Mouse (Mus musculus) left cerebral cortex, postnatal 36 days (tissue): ENCODE results near the gene Hivep3. TPM values are rescaled to one million over a fixed set of nuclear protein-coding genes. Genes with fewer than 3 reads are reported as not detected.

Source experiments
- DNase-seq, 2 experiments: peaks; one replicate each; pipeline ENCODE4 v3.0.0; 2021 to 2022; ENCODE audit warnings: low spot score in 2 of 2, mixed read lengths in 1 of 2
- intact Hi-C: fragments of 180-260 bp; cut with DNase I; formaldehyde crosslinking; loops from one replicate; pipeline ENCODE4 v1.15.1; 2025
- total RNA-seq, 2 experiments: library from RNA; stranded (reverse); gene quantifications; 2 replicates each; pipeline ENCODE4 v1.2.3; 2021

Gene Hivep3
- total RNA-seq, 2 experiments from 2014 or later, result 50.5 to 64.8 TPM

GRCm38 (mm10) chr4:120083700-120084099, 350.1 kb downstream of the Hivep3 start:
- DNase-seq, result no peak
- intact Hi-C loops, result no loop called here

- intact Hi-C loops, result no loop called here
- DNase-seq, result no peak
Observed at GRCm38 (mm10) chr4:120089536-120089935, 356.0 kb downstream of the Hivep3 start.

GRCm38 (mm10) chr4:120091997-120092783, 358.6 kb downstream of the Hivep3 start:
- no peak for DNase-seq
- intact Hi-C loops, result no loop called here

GRCm38 (mm10) chr4:120096935-120097334, 363.4 kb downstream of the Hivep3 start:
- no peak for DNase-seq
- intact Hi-C loops, result no loop called here

- intact Hi-C loops, result loop anchor here (10.0 kb wide), 2 partner anchors 136 to 286 kb away; no protein-coding TSS in a partner anchor
- no peak for DNase-seq
Observed at GRCm38 (mm10) chr4:120101186-120101585, 367.6 kb downstream of the Hivep3 start.

GRCm38 (mm10) chr4:120104599-120104998, 371.0 kb downstream of the Hivep3 start:
- intact Hi-C loops, result loop anchor here (1.0 to 10.0 kb wide), 3 partner anchors 140 to 290 kb away; no protein-coding TSS in a partner anchor
- DNase-seq, result peak; percentile 53 to 67

- intact Hi-C loops, result loop anchor here (10.0 kb wide), 2 partner anchors 142 to 292 kb away; no protein-coding TSS in a partner anchor
- no peak for DNase-seq
Observed at GRCm38 (mm10) chr4:120106362-120106761, 372.8 kb downstream of the Hivep3 start.

- intact Hi-C loops, result loop anchor here (10.0 kb wide), 2 partner anchors 143 to 293 kb away; no protein-coding TSS in a partner anchor
- no peak for DNase-seq
Observed at GRCm38 (mm10) chr4:120107787-120108186, 374.2 kb downstream of the Hivep3 start.

- intact Hi-C loops, result no loop called here
- no peak for DNase-seq
Observed at GRCm38 (mm10) chr4:120115516-120115915, 381.9 kb downstream of the Hivep3 start.

- intact Hi-C loops, result no loop called here
- no peak for DNase-seq
Observed at GRCm38 (mm10) chr4:120116312-120116711, 382.7 kb downstream of the Hivep3 start.

GRCm38 (mm10) chr4:120120276-120120675, 386.7 kb downstream of the Hivep3 start:
- intact Hi-C loops, result loop anchor here (10.0 kb wide), 1 partner anchor 485 kb away; the partner anchor contains the start of gene Guca2a
- peak in 1 of 2 experiments; percentile 68 for DNase-seq

GRCm38 (mm10) chr4:120124656-120125055, 391.1 kb downstream of the Hivep3 start:
- no peak for DNase-seq
- intact Hi-C loops, result loop anchor here (10.0 kb wide), 1 partner anchor 490 kb away; the partner anchor contains the start of gene Guca2a

- peak; percentile 63 to 68 for DNase-seq
- intact Hi-C loops, result loop anchor here (10.0 kb wide), 1 partner anchor 491 kb away; the partner anchor contains the start of gene Guca2a
Observed at GRCm38 (mm10) chr4:120126047-120126446, 392.5 kb downstream of the Hivep3 start.

- intact Hi-C loops, result loop anchor here (10.0 kb wide), 1 partner anchor 493 kb away; the partner anchor contains the start of gene Guca2a
- DNase-seq, result no peak
Observed at GRCm38 (mm10) chr4:120127333-120127732, 393.7 kb downstream of the Hivep3 start.

- intact Hi-C loops, result loop anchor here (10.0 kb wide), 1 partner anchor 493 kb away; the partner anchor contains the start of gene Guca2a
- peak in 1 of 2 experiments; percentile 50 for DNase-seq
Observed at GRCm38 (mm10) chr4:120128033-120128432, 394.4 kb downstream of the Hivep3 start.

GRCm38 (mm10) chr4:120129233-120129885, 395.8 kb downstream of the Hivep3 start:
- intact Hi-C loops, result loop anchor here (10.0 kb wide), 1 partner anchor 495 kb away; the partner anchor contains the start of gene Guca2a
- peak in 1 of 2 experiments; percentile 50 for DNase-seq

GRCm38 (mm10) chr4:120130926-120131325, 397.3 kb downstream of the Hivep3 start:
- intact Hi-C loops, result no loop called here
- no peak for DNase-seq

- DNase-seq, result no peak
- intact Hi-C loops, result no loop called here
Observed at GRCm38 (mm10) chr4:120131441-120132220, 398.0 kb downstream of the Hivep3 start.

GRCm38 (mm10) chr4:120134223-120134622, 400.6 kb downstream of the Hivep3 start:
- intact Hi-C loops, result no loop called here
- no peak for DNase-seq
